Mouse (Mus musculus) heart, embryonic 16.5 days (tissue): Measurements from ENCODE around the gene Olfr1120. TPM values are rescaled to one million over a fixed set of nuclear protein-coding genes. Genes with fewer than 3 reads are reported as not detected.

Experiments
- polyA plus RNA-seq: library from polyadenylated mRNA; unstranded; fragments of >200 nt; fragmentation: Nextera tagmentation; extraction: Ambion mirVana; gene quantifications from 2 replicates; pipeline ENCODE4 v1.2.1, GENCODE M21; 2015

Olfr1120 gene
- polyA plus RNA-seq, 1 experiment from 2014 or later = not detected

Other genes with a start within 250 kb of the Olfr1120 start
- gene Olfr259, start 240.2 kb upstream of the Olfr1120 start, polyA plus RNA-seq = not detected in 2 replicates
- not detected in 2 replicates for gene Olfr1110, start 214.5 kb upstream of the Olfr1120 start, polyA plus RNA-seq
- gene Olfr1111, start 202.2 kb upstream of the Olfr1120 start, polyA plus RNA-seq = not detected in 2 replicates
- gene Olfr1112, start 167.0 kb upstream of the Olfr1120 start, polyA plus RNA-seq = not detected in 2 replicates
- gene Olfr1113, start 145.8 kb upstream of the Olfr1120 start, polyA plus RNA-seq = not detected in 2 replicates
- not detected in 2 replicates for gene Olfr1115, start 106.8 kb upstream of the Olfr1120 start, polyA plus RNA-seq
- gene Olfr1116, start 87.3 kb upstream of the Olfr1120 start, polyA plus RNA-seq = not detected in 2 replicates
- not detected in 2 replicates for gene Olfr1118, start 47.2 kb upstream of the Olfr1120 start, polyA plus RNA-seq
- gene Olfr1121, start 15.1 kb downstream of the Olfr1120 start, polyA plus RNA-seq = not detected in 2 replicates
- gene Olfr1122, start 31.0 kb downstream of the Olfr1120 start, polyA plus RNA-seq = not detected in 2 replicates
- not detected in 2 replicates for gene Olfr1123, start 61.8 kb downstream of the Olfr1120 start, polyA plus RNA-seq
- not detected in 2 replicates for gene Olfr1124, start 75.5 kb downstream of the Olfr1120 start, polyA plus RNA-seq
- not detected in 2 replicates for gene Olfr1126, start 99.1 kb downstream of the Olfr1120 start, polyA plus RNA-seq
- not detected in 2 replicates for gene Pramel7, start 142.3 kb downstream of the Olfr1120 start, polyA plus RNA-seq
- gene Pramel6, start 151.8 kb downstream of the Olfr1120 start, polyA plus RNA-seq = not detected in 2 replicates
- not detected in 2 replicates for gene Olfr153, start 177.0 kb downstream of the Olfr1120 start, polyA plus RNA-seq
- not detected in 2 replicates for gene Olfr1128, start 190.7 kb downstream of the Olfr1120 start, polyA plus RNA-seq
- gene Olfr1129, start 219.1 kb downstream of the Olfr1120 start, polyA plus RNA-seq = not detected in 2 replicates